Mouse (Mus musculus) kidney, postnatal 0 days (tissue): Measurements from ENCODE around the gene Gpr84. TPM values are rescaled to one million over a fixed set of nuclear protein-coding genes. Genes with fewer than 3 reads are reported as not detected.

Experiments used
- ATAC-seq: fragments of 200-750 bp; cut with Nextera tagmentation; replicated peaks from 2 replicates; pipeline ENCODE4 v1.8.0; 2017; ENCODE audit warnings: low read depth, moderate number of reproducible peaks, moderate TSS enrichment, moderate library complexity; ENCODE audit not compliant: low FRiP score
- DNase-seq: peaks from one replicate; pipeline ENCODE4 v3.0.0-alpha.2; 2016; ENCODE audit warnings: low spot score
- H3K27ac ChIP-seq: fragments of 300-500 bp; sonication (generic); 2 replicates; pipeline ENCODE4 v1.5.1; 2014; ENCODE audit warnings: mild to moderate bottlenecking
- H3K27me3 ChIP-seq: fragments of 300-500 bp; sonication (generic); 2 replicates; pipeline ENCODE4 v1.6.1; 2014; ENCODE audit warnings: low read length, mixed read lengths; ENCODE audit not compliant: insufficient read depth
- H3K36me3 ChIP-seq: fragments of 300-500 bp; sonication (generic); 2 replicates; pipeline ENCODE4 v1.6.1; 2014; ENCODE audit warnings: low read length, mixed read lengths; ENCODE audit not compliant: insufficient read depth
- H3K4me1 ChIP-seq: fragments of 300-500 bp; sonication (generic); replicated peaks from 2 replicates; pipeline ENCODE4 v1.6.1; 2014; ENCODE audit warnings: antibody characterized with exemption, low read length, mixed read lengths; ENCODE audit not compliant: insufficient read depth
- H3K4me2 ChIP-seq: fragments of 300-500 bp; sonication (generic); 2 replicates; pipeline ENCODE4 v1.6.1; 2014; ENCODE audit warnings: mild to moderate bottlenecking, low read length, moderate library complexity, mixed read lengths
- H3K4me3 ChIP-seq: fragments of 300-500 bp; sonication (generic); replicated peaks from 2 replicates; pipeline ENCODE4 v1.5.1; 2014; ENCODE audit warnings: low read depth, low read length
- H3K9ac ChIP-seq: fragments of 300-500 bp; sonication (generic); 2 replicates; pipeline ENCODE4 v1.6.1; 2014; ENCODE audit warnings: low read depth, low read length
- H3K9me3 ChIP-seq: fragments of 300-500 bp; sonication (generic); replicated peaks from 2 replicates; pipeline ENCODE4 v1.6.1; 2016; ENCODE audit warnings: low read length, inconsistent platforms, mixed read lengths
- CTCF ChIP-seq: IDR thresholded peaks from 2 replicates; pipeline ENCODE4 v1.5.1; 2016; ENCODE audit warnings: antibody characterized with exemption, low read depth, mild to moderate bottlenecking, moderate library complexity
- WGBS: fragments of 180-500 bp; shearing (Covaris S2); extraction: QIAGEN DNeasy Blood & Tissue Kit; methylation state at CpG from one replicate; pipeline ENCODE4 v1.1.7; 2014; 5-methylcytosine and 5-hydroxymethylcytosine counted together
- polyA plus RNA-seq: library from polyadenylated mRNA; unstranded; fragments of >200 nt; fragmentation: Nextera tagmentation; extraction: Ambion mirVana; gene quantifications from 2 replicates; pipeline ENCODE4 v1.2.1, GENCODE M21; 2015

The Gpr84 gene
- polyA plus RNA-seq, 1 experiment from 2014 or later: 0.47 TPM

GRCm38 (mm10) chr15:103339166-103339960, 29.0 kb upstream of the Gpr84 start:
- Histone ChIP-seq H3K36me3 (peaks cover 4% of the 10 kb centered on the region; the same call in 1 of the 2 replicates), H3K4me3 (peak overlapping the region; percentile 57), H3K9ac (peak overlapping the region; percentile 41), H3K27ac (no peak overlapping the region), H3K27me3 (peaks cover 19% of the 10 kb centered on the region), H3K4me1 (0 out of 2 replicates have a peak, but pooled peaks cover 9% of the 10 kb centered on the region), H3K4me2 (peak overlapping the region; percentile 91), H3K9me3 (no peaks in the 10 kb centered on the region)
- no peak for TF ChIP-seq CTCF
- no peak for DNase-seq
- ATAC-seq: 0 out of 2 replicates have a peak, but pooled peaks have one; percentile 31
- 8% methylated on average over 31 of the region's 31 CpGs for WGBS

GRCm38 (mm10) chr15:103338829-103339165, 28.4 kb upstream of the Gpr84 start:
- 52% methylated on average over 4 of the region's 4 CpGs for WGBS
- no peak overlapping the region for H3K4me3 ChIP-seq
- peaks cover 14% of the 10 kb centered on the region; the same call in 1 of the 2 replicates for H3K4me1 ChIP-seq
- H3K27ac ChIP-seq: no peak overlapping the region
- peaks cover 19% of the 10 kb centered on the region for H3K27me3 ChIP-seq
- ATAC-seq: 0 out of 2 replicates have a peak, but pooled peaks have one; percentile 3
- no peaks in the 10 kb centered on the region for H3K9me3 ChIP-seq
- TF ChIP-seq CTCF: no peak
- no peak for DNase-seq
- no peak overlapping the region for H3K9ac ChIP-seq
- H3K36me3 ChIP-seq: no peaks in the 10 kb centered on the region
- peak overlapping the region; percentile 91; the same call in 1 of the 2 replicates for H3K4me2 ChIP-seq

- H3K27ac ChIP-seq: no peak overlapping the region
- H3K4me1 ChIP-seq: peaks cover 16% of the 10 kb centered on the region; the same call in 1 of the 2 replicates
- no peak overlapping the region for H3K4me3 ChIP-seq
- no peak for TF ChIP-seq CTCF
- H3K9ac ChIP-seq: no peak overlapping the region
- no peaks in the 10 kb centered on the region for H3K36me3 ChIP-seq
- DNase-seq (no peak), ATAC-seq (no peak)
- H3K9me3 ChIP-seq: no peaks in the 10 kb centered on the region
- WGBS: 24% methylated on average over 11 of the region's 11 CpGs
- no peak overlapping the region for H3K4me2 ChIP-seq
- peaks cover 19% of the 10 kb centered on the region for H3K27me3 ChIP-seq
Measured at GRCm38 (mm10) chr15:103336996-103337667, 26.7 kb upstream of the Gpr84 start.

- Histone ChIP-seq H3K9me3 (no peaks in the 10 kb centered on the region), H3K4me3 (no peak overlapping the region), H3K4me1 (peaks cover 16% of the 10 kb centered on the region; the same call in 1 of the 2 replicates), H3K4me2 (no peak overlapping the region), H3K36me3 (no peaks in the 10 kb centered on the region), H3K9ac (no peak overlapping the region), H3K27me3 (peaks cover 13% of the 10 kb centered on the region), H3K27ac (no peak overlapping the region)
- WGBS: 30% methylated on average over 7 of the region's 7 CpGs
- DNase-seq (no peak), ATAC-seq (no peak)
- no peak for TF ChIP-seq CTCF
Measured at GRCm38 (mm10) chr15:103335488-103336235, 25.2 kb upstream of the Gpr84 start.

GRCm38 (mm10) chr15:103335040-103335439, 24.6 kb upstream of the Gpr84 start:
- Histone ChIP-seq H3K9ac (no peak overlapping the region), H3K4me1 (peaks cover 13% of the 10 kb centered on the region; the same call in 1 of the 2 replicates), H3K27me3 (peaks cover 10% of the 10 kb centered on the region), H3K36me3 (no peaks in the 10 kb centered on the region), H3K9me3 (no peaks in the 10 kb centered on the region), H3K4me2 (no peak overlapping the region), H3K4me3 (no peak overlapping the region), H3K27ac (no peak overlapping the region)
- DNase-seq (no peak), ATAC-seq (no peak)
- no peak for TF ChIP-seq CTCF
- 60% methylated on average over 3 of the region's 3 CpGs for WGBS

GRCm38 (mm10) chr15:103334194-103334593, 23.8 kb upstream of the Gpr84 start:
- H3K27ac ChIP-seq: no peak overlapping the region
- H3K9ac ChIP-seq: no peak overlapping the region
- H3K36me3 ChIP-seq: no peaks in the 10 kb centered on the region
- no peak overlapping the region for H3K4me2 ChIP-seq
- no peak for DNase-seq
- 27% methylated on average over 2 of the region's 2 CpGs for WGBS
- ATAC-seq: 0 out of 2 replicates have a peak, but pooled peaks have one; percentile 40
- peaks cover 9% of the 10 kb centered on the region; the same call in 1 of the 2 replicates for H3K4me1 ChIP-seq
- H3K9me3 ChIP-seq: no peaks in the 10 kb centered on the region
- no peak for TF ChIP-seq CTCF
- H3K27me3 ChIP-seq: peaks cover 6% of the 10 kb centered on the region
- H3K4me3 ChIP-seq: no peak overlapping the region
